Mouse (Mus musculus) spleen, adult 2 months (tissue): Measurements from ENCODE around the gene Ss18l1. TPM values are rescaled to one million over a fixed set of nuclear protein-coding genes. Genes with fewer than 3 reads are reported as not detected.

Source experiments
- DNase-seq, 2 experiments: peaks; one replicate each; pipeline versions ENCODE4 v3.0.0 to v3.0.0-alpha.2; 2012 to 2021; ENCODE audit warnings: low spot score in 2 of 2, low read depth in 1 of 2
- H3K27ac ChIP-seq: fragments of 200-500 bp; 2 replicates; pipeline ENCODE4 v1.5.1; 2012; ENCODE audit warnings: low read length, inconsistent platforms; ENCODE audit not compliant: insufficient read depth
- H3K27me3 ChIP-seq: fragments of 200-500 bp; 2 replicates; pipeline ENCODE4 v1.6.1; 2012; ENCODE audit warnings: mild to moderate bottlenecking, moderate library complexity, low read length, inconsistent platforms; ENCODE audit not compliant: control insufficient read depth, insufficient read depth
- H3K36me3 ChIP-seq: fragments of 200-500 bp; 2 replicates; pipeline ENCODE4 v1.6.1; 2012; ENCODE audit warnings: mild to moderate bottlenecking, low read length, inconsistent platforms; ENCODE audit not compliant: control insufficient read depth, insufficient read depth
- H3K4me1 ChIP-seq: fragments of 200-500 bp; 2 replicates; pipeline ENCODE4 v1.6.1; 2011; ENCODE audit warnings: inconsistent platforms; ENCODE audit not compliant: control insufficient read depth, insufficient read depth, insufficient read length
- H3K4me3 ChIP-seq: fragments of 200-500 bp; 2 replicates; pipeline ENCODE4 v1.5.1; 2011; ENCODE audit warnings: mild to moderate bottlenecking, inconsistent platforms; ENCODE audit not compliant: insufficient read depth, insufficient read length; ENCODE audit errors: extremely low read depth
- CTCF ChIP-seq: fragments of 200-500 bp; IDR thresholded peaks from 2 replicates; pipeline ENCODE4 v1.5.1; 2011; ENCODE audit warnings: mild to moderate bottlenecking, inconsistent platforms; ENCODE audit not compliant: insufficient read depth, insufficient read length, insufficient replicate concordance; ENCODE audit errors: extremely low read depth
- POLR2A ChIP-seq: fragments of 200-500 bp; IDR thresholded peaks from 2 replicates; pipeline ENCODE4 v1.6.1; 2011; ENCODE audit warnings: low read depth, low read length, inconsistent platforms
- WGBS: fragments of 180-500 bp; shearing (Covaris S2); methylation state at CpG from one replicate; pipeline ENCODE4 v1.1.7; 2018; 5-methylcytosine and 5-hydroxymethylcytosine counted together
- polyA plus RNA-seq: library from polyadenylated mRNA; depleted of rRNA; stranded (reverse); fragments of >200 nt; gene quantifications from 2 replicates; pipeline ENCODE4 v1.2.3, GENCODE M21; 2012

Gene Ss18l1
- polyA plus RNA-seq, 1 experiment: 5.9 TPM

DNA sequence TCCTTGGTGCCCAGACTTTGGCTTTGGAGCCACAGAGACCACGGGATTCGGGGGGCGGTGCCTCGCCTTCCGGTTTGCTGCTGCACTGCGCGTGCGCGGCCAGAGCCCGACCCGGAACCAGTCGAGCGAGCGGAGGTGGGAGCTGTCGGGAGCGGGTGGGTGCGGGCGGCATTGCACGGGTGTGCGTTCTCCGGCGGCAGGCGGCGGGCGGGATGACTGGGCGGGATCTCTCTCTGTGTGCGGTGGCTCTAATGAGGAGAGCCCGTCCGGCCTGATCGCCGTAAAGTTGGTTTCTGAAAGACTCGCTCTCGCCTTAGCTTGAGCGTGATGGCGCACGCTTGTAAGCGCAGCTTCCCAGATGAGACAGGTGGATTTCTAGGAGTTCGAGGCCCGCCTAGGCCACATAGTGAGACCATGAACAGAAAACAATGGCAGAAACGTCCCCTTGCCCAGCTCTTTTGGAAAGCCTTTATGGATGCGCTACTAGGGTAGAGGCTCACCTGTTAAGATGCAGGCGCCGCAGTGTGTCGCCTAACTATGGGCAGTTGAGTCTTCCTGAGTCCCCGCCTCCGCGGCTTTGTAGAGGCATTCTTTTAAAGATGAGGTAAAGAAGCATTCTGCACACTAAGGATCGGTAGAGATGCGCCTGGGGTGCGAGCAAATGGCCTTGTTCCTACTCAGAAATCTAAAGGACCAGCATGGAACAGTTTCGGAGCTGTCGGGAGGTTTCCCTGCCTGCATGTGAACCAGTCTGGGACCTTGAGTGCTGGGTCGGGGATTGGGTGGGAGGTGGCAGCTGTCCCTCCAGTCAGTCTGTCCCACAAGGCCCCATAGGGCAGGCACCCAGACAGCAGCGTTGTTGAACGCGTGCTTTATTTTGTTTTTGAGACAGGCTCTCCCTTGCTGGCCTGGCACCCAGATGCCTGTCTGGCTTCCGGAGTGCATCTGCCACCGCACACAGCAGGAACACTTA is 28.5 kb downstream of the Ss18l1 start, which contains the start of gene Mtg2:
TSS of gene Mtg2 (plus strand) at position 108 of the 973 bp plus-strand sequence.
- 8% methylated on average over 58 of the region's 58 CpGs for WGBS
- Histone ChIP-seq H3K4me3 (peak within 1 kb of the TSS; percentile 85), H3K27ac (peak within 1 kb of the TSS; percentile 68), H3K27me3 (no peaks in the 10 kb centered on the region), H3K4me1 (peaks cover 8% of the 10 kb centered on the region; the same call in 1 of the 2 replicates), H3K36me3 (no peaks in the 10 kb centered on the region; the same call in 1 of the 2 replicates)
- TF ChIP-seq CTCF: no peak
- peak; percentile 80; the same call in 1 of the 2 replicates for TF ChIP-seq POLR2A
- peak; percentile 71 to 90 for DNase-seq

DNA sequence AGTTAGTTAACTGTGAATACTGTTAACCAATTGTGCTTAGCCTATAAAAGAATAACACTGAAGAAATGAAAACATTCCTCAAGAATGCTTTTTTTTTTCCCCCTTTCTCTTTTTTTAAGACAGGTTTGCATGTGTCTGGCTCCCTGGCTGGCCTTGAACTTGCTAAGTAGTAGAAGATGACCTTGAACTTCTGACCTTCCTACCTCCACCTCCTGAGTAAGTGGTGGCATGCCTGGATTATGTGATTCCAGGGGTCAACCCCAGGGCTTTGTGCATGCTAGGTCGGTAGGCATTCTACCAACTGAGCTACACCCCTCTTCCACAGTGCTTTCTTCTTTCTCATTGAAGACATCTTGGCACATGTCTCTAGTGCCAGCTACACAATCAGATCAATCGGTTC is 29.4 kb downstream of the Ss18l1 start:
- 90% methylated on average over 2 of the region's 2 CpGs for WGBS
- no peak for DNase-seq
- Histone ChIP-seq H3K27me3 (no peaks in the 10 kb centered on the region), H3K27ac (no peak overlapping the region), H3K4me1 (peaks cover 8% of the 10 kb centered on the region; the same call in 1 of the 2 replicates), H3K36me3 (no peaks in the 10 kb centered on the region; the same call in 1 of the 2 replicates), H3K4me3 (no peak overlapping the region)
- no peak for TF ChIP-seq CTCF
- no peak for TF ChIP-seq POLR2A

DNA sequence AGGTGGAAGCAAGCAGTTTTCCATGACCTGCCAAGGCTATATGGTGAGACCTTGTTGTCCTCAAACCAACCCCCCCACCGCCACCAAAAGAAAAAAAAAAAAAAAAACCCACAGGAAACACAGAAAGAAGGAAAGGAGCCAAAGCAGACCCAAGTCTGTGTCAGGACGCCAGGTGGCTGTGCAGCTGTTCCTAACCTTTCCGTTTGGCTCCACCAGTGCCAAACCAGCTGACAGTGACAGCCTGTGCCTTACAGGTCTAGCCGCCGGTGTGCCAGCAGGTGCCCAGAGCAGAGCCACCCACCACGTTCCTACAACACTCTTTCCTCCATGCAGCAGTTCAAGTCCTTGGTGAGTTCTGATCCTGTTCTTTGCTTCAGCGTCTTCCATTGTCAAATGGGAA is 30.6 kb downstream of the Ss18l1 start:
- Histone ChIP-seq H3K36me3 (peaks cover under 1% of the 10 kb centered on the region; the same call in 1 of the 2 replicates), H3K27me3 (no peaks in the 10 kb centered on the region), H3K27ac (no peak overlapping the region), H3K4me3 (no peak overlapping the region), H3K4me1 (peaks cover 8% of the 10 kb centered on the region; the same call in 1 of the 2 replicates)
- DNase-seq: no peak
- 63% methylated on average over 7 of the region's 7 CpGs for WGBS
- TF ChIP-seq CTCF: no peak
- TF ChIP-seq POLR2A: no peak

DNA sequence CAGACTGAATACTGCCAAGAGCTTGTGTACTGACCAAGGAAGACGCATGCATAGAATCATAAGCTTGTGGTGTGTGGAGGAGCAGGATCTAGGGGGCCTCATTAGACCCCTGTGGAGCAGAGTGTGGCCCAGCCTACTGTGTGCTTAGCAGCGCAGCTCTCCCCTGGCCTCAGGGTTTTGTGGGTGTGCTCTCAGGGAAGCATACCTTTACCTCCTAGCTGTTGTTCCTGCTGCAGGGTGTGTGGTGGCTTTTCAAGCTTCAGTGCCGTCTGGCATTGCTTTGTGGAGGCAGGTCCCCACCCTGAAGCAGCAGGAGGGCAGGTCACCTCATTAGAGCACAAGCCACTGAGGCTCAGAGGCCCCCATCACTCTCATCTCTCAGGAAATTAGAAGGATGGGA is 35.3 kb downstream of the Ss18l1 start:
- 94% methylated on average over 3 of the region's 3 CpGs for WGBS
- H3K27me3 ChIP-seq: no peaks in the 10 kb centered on the region
- H3K27ac ChIP-seq: no peak overlapping the region
- no peaks in the 10 kb centered on the region for H3K4me1 ChIP-seq
- no peak for TF ChIP-seq POLR2A
- TF ChIP-seq CTCF: no peak
- H3K4me3 ChIP-seq: no peak overlapping the region
- no peak for DNase-seq
- H3K36me3 ChIP-seq: peaks cover 5% of the 10 kb centered on the region

DNA sequence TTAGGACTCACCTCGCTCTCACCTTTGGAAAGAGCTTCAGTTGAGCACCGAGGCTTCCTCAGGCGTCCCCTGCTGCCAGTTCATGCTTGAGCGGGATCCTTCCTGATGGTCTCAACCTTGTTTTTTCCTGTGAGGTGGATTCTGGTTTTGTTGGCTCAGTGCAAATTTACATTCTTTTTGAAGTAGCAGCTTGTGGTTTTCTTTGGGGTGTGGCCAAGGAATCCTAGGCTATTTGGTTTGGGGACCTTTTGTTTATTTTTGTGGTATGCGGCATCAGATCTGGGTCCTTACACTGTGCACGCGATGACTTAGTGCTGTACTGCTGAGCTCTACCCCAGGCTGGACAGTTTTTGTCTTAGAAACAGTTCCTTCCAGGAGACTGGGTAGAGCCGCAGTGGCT is 38.4 kb downstream of the Ss18l1 start:
- 76% methylated on average over 8 of the region's 8 CpGs for WGBS
- Histone ChIP-seq H3K4me3 (no peak overlapping the region), H3K4me1 (no peaks in the 10 kb centered on the region), H3K27ac (no peak overlapping the region), H3K36me3 (peaks cover 17% of the 10 kb centered on the region), H3K27me3 (no peaks in the 10 kb centered on the region)
- TF ChIP-seq POLR2A: no peak
- TF ChIP-seq CTCF: no peak
- no peak for DNase-seq

DNA sequence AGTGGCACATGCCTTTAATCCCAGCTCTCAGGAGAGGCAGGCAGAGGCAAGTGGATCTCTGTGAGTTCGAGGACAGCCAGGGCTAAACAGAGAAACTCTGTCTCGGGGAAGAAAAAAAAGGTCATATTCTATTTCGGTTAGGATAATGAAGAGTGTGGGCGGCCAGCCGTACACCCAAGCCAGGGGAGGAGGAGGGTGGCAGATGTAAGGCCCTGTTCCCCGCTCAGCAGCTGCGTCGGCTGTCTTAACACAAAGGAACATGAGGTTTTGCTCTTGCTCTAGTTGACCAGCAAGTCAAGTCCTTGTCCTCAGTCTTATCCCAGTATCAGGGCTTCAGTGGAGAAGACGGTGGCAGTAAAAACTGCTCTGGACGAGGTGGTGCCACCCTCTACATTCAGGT is 40.8 kb downstream of the Ss18l1 start:
- no peaks in the 10 kb centered on the region for H3K4me1 ChIP-seq
- H3K27me3 ChIP-seq: no peaks in the 10 kb centered on the region
- H3K36me3 ChIP-seq: peaks cover 15% of the 10 kb centered on the region
- DNase-seq: no peak
- H3K4me3 ChIP-seq: no peak overlapping the region
- WGBS: 90% methylated on average over 10 of the region's 10 CpGs
- no peak overlapping the region for H3K27ac ChIP-seq
- TF ChIP-seq CTCF (no peak), POLR2A (no peak)
